Mouse (Mus musculus): ENCODE measurements around the gene Frmd4a. TPM values are rescaled to one million over a fixed set of nuclear protein-coding genes. Genes with fewer than 3 reads are reported as not detected.

The Frmd4a gene
- 10 to 100 TPM; 55.4 to 60.9 TPM for total RNA-seq (2021)
- long read RNA-seq, partial matches to known transcripts, result 27 of 37 reads
- long read RNA-seq, other reads (novel, unspliced or antisense), result 10 of 37 reads

- peak; percentile 34 to 65 for DNase-seq (ENCODE audit: low spot score in 2 of 2)
Observed at GRCm38 (mm10) chr2:4017528-4018288, at the start of gene Frmd4a. TSS of gene Frmd4a (plus strand) at chr2:4017717.

- DNase-seq (ENCODE audit: low spot score in 2 of 2), result peak in 1 of 2 experiments; percentile 5
Observed at GRCm38 (mm10) chr2:3988876-3989275, 28.6 kb upstream of the Frmd4a start.

GRCm38 (mm10) chr2:3990431-3990830 is 27.1 kb upstream of the Frmd4a start:
- DNase-seq (ENCODE audit: low spot score in 2 of 2), result no peak

GRCm38 (mm10) chr2:4018431-4018876 is 937 bp downstream of the Frmd4a start:
- peak; percentile 45 to 57 for DNase-seq (ENCODE audit: low spot score in 2 of 2)

GRCm38 (mm10) chr2:4018909-4019308 is 1.4 kb downstream of the Frmd4a start:
- peak in 1 of 2 experiments; percentile 22 for DNase-seq (ENCODE audit: low spot score in 2 of 2)

GRCm38 (mm10) chr2:4024927-4025326 is 7.4 kb downstream of the Frmd4a start:
- no peak for DNase-seq (ENCODE audit: low spot score in 2 of 2)

- no peak for DNase-seq (ENCODE audit: low spot score in 2 of 2)
Observed at GRCm38 (mm10) chr2:4029031-4029747, 11.7 kb downstream of the Frmd4a start.

GRCm38 (mm10) chr2:4036153-4036589 is 18.7 kb downstream of the Frmd4a start:
- peak in 1 of 2 experiments; percentile 35 for DNase-seq (ENCODE audit: low spot score in 2 of 2)

- DNase-seq (ENCODE audit: low spot score in 2 of 2), result peak in 1 of 2 experiments; percentile 30
Observed at GRCm38 (mm10) chr2:4036651-4037117, 19.2 kb downstream of the Frmd4a start.

- DNase-seq (ENCODE audit: low spot score in 2 of 2), result no peak
Observed at GRCm38 (mm10) chr2:4042009-4042408, 24.5 kb downstream of the Frmd4a start.

- no peak for DNase-seq (ENCODE audit: low spot score in 2 of 2)
Observed at GRCm38 (mm10) chr2:4055481-4055880, 38.0 kb downstream of the Frmd4a start.

GRCm38 (mm10) chr2:4060675-4061074 is 43.2 kb downstream of the Frmd4a start:
- DNase-seq (ENCODE audit: low spot score in 2 of 2), result peak; percentile 32 to 39

- no peak for DNase-seq (ENCODE audit: low spot score in 2 of 2)
Observed at GRCm38 (mm10) chr2:4071831-4072230, 54.3 kb downstream of the Frmd4a start.

- DNase-seq (ENCODE audit: low spot score in 2 of 2), result no peak
Observed at GRCm38 (mm10) chr2:4083877-4084276, 66.4 kb downstream of the Frmd4a start.

- DNase-seq (ENCODE audit: low spot score in 2 of 2), result no peak
Observed at GRCm38 (mm10) chr2:4097601-4098000, 80.1 kb downstream of the Frmd4a start.

- peak; percentile 62 to 75 for DNase-seq (ENCODE audit: low spot score in 2 of 2)
Observed at GRCm38 (mm10) chr2:4098948-4099776, 81.6 kb downstream of the Frmd4a start.

GRCm38 (mm10) chr2:4099777-4100104 is 82.2 kb downstream of the Frmd4a start:
- no peak for DNase-seq (ENCODE audit: low spot score in 2 of 2)

GRCm38 (mm10) chr2:4101370-4101769 is 83.9 kb downstream of the Frmd4a start:
- peak; percentile 28 to 39 for DNase-seq (ENCODE audit: low spot score in 2 of 2)

- DNase-seq (ENCODE audit: low spot score in 2 of 2), result peak in 1 of 2 experiments; percentile 19
Observed at GRCm38 (mm10) chr2:4113303-4113920, 95.9 kb downstream of the Frmd4a start.

GRCm38 (mm10) chr2:4119678-4120458 is 102.4 kb downstream of the Frmd4a start:
- no peak for DNase-seq (ENCODE audit: low spot score in 2 of 2)

Data from layer of hippocampus, adult 18-20 months (tissue).